Mouse (Mus musculus) hindbrain, postnatal 0 days (tissue): ENCODE measurements around the gene Col9a1. TPM values are rescaled to one million over a fixed set of nuclear protein-coding genes. Genes with fewer than 3 reads are reported as not detected.

ENCODE experiments used
- ATAC-seq: fragments of 200-750 bp; cut with Nextera tagmentation; 2 replicates; pipeline ENCODE4 v1.8.0; 2017; ENCODE audit warnings: mild to moderate bottlenecking, moderate TSS enrichment, moderate library complexity
- DNase-seq: peaks from one replicate; pipeline ENCODE4 v3.0.0-alpha.2; 2015; ENCODE audit warnings: low spot score
- H3K27ac ChIP-seq: fragments of 300-500 bp; sonication (generic); 2 replicates; pipeline ENCODE4 v1.5.1; 2014; ENCODE audit warnings: mild to moderate bottlenecking
- H3K27me3 ChIP-seq: fragments of 300-500 bp; sonication (generic); 2 replicates; pipeline ENCODE4 v1.6.1; 2014; ENCODE audit warnings: low read length, mixed read lengths; ENCODE audit not compliant: insufficient read depth
- H3K36me3 ChIP-seq: fragments of 300-500 bp; sonication (generic); 2 replicates; pipeline ENCODE4 v1.6.1; 2014; ENCODE audit warnings: low read length, mixed read lengths; ENCODE audit not compliant: insufficient read depth
- H3K4me1 ChIP-seq: fragments of 300-500 bp; sonication (generic); 2 replicates; pipeline ENCODE4 v1.6.1; 2014; ENCODE audit warnings: antibody characterized with exemption, low read length, mixed read lengths; ENCODE audit not compliant: insufficient read depth
- H3K4me2 ChIP-seq: fragments of 300-500 bp; sonication (generic); 2 replicates; pipeline ENCODE4 v1.6.1; 2014; ENCODE audit warnings: low read depth, mild to moderate bottlenecking, low read length, moderate library complexity, mixed read lengths
- H3K4me3 ChIP-seq: fragments of 300-500 bp; sonication (generic); 2 replicates; pipeline ENCODE4 v1.5.1; 2014; ENCODE audit warnings: low read length
- H3K9ac ChIP-seq: fragments of 300-500 bp; sonication (generic); replicated peaks from 2 replicates; pipeline ENCODE4 v1.6.1; 2014; ENCODE audit warnings: mild to moderate bottlenecking, low read length, moderate library complexity, mixed read lengths
- H3K9me3 ChIP-seq: fragments of 300-500 bp; sonication (generic); 2 replicates; pipeline ENCODE4 v1.6.1; 2016; ENCODE audit warnings: low read length, mixed read lengths
- CTCF ChIP-seq: IDR thresholded peaks from 2 replicates; pipeline ENCODE4 v1.5.1; 2016; ENCODE audit warnings: antibody characterized with exemption, control low read depth, low read depth
- WGBS: fragments of 180-500 bp; shearing (Covaris S2); extraction: QIAGEN DNeasy Blood & Tissue Kit; methylation state at CpG from one replicate; pipeline ENCODE4 v1.1.7; 2014; 5-methylcytosine and 5-hydroxymethylcytosine counted together
- polyA plus RNA-seq: library from polyadenylated mRNA; unstranded; fragments of >200 nt; fragmentation: Nextera tagmentation; extraction: Ambion mirVana; gene quantifications from 2 replicates; pipeline ENCODE4 v1.2.1, GENCODE M21; 2015
- total RNA-seq: library from RNA; depleted of rRNA; stranded (reverse); fragments of >200 nt; gene quantifications from 2 replicates; pipeline ENCODE4 v1.2.3, GENCODE M21; 2014

Col9a1 gene
- total and polyA plus RNA-seq, 2 experiments from 2014 or later, result 3.0 to 3.7 TPM

GRCm38 (mm10) chr1:24184981-24185380 lies 7.6 kb downstream of the Col9a1 start:
- 54% methylated on average over 11 of the region's 11 CpGs for WGBS
- H3K27me3 ChIP-seq, result no peaks in the 10 kb centered on the region
- H3K27ac ChIP-seq, result no peak overlapping the region
- H3K9me3 ChIP-seq, result no peaks in the 10 kb centered on the region
- TF ChIP-seq CTCF, result no peak
- no peaks in the 10 kb centered on the region for H3K4me1 ChIP-seq
- H3K4me3 ChIP-seq, result no peak overlapping the region
- no peak overlapping the region for H3K4me2 ChIP-seq
- ATAC-seq, result no peak
- H3K9ac ChIP-seq, result no peak overlapping the region
- no peak for DNase-seq
- H3K36me3 ChIP-seq, result no peaks in the 10 kb centered on the region

GRCm38 (mm10) chr1:24186964-24187363 lies 9.6 kb downstream of the Col9a1 start:
- H3K4me3 ChIP-seq, result no peak overlapping the region

GRCm38 (mm10) chr1:24191668-24192067 lies 14.3 kb downstream of the Col9a1 start:
- Histone ChIP-seq H3K4me1 (no peaks in the 10 kb centered on the region), H3K4me3 (no peak overlapping the region), H3K9ac (no peak overlapping the region), H3K27me3 (no peaks in the 10 kb centered on the region), H3K9me3 (no peaks in the 10 kb centered on the region), H3K36me3 (no peaks in the 10 kb centered on the region), H3K27ac (no peak overlapping the region), H3K4me2 (no peak overlapping the region)
- TF ChIP-seq CTCF, result no peak
- ATAC-seq (no peak), DNase-seq (no peak)
- WGBS, result 68% methylated on average over 4 of the region's 4 CpGs

More at GRCm38 (mm10) chr1:24186964-24187363, 9.6 kb downstream of the Col9a1 start:
- Histone ChIP-seq H3K36me3 (no peaks in the 10 kb centered on the region), H3K4me2 (no peak overlapping the region), H3K9me3 (no peaks in the 10 kb centered on the region), H3K9ac (no peak overlapping the region), H3K27ac (no peak overlapping the region), H3K4me1 (no peaks in the 10 kb centered on the region), H3K27me3 (no peaks in the 10 kb centered on the region)
- DNase-seq, result peak; percentile 51
- ATAC-seq, result no peak
- TF ChIP-seq CTCF, result no peak
- 64% methylated on average over 11 of the region's 11 CpGs for WGBS

GRCm38 (mm10) chr1:24194111-24194510 lies 16.7 kb downstream of the Col9a1 start:
- no peak for TF ChIP-seq CTCF
- H3K4me3 ChIP-seq, result no peak overlapping the region
- WGBS, result 43% methylated on average over 4 of the region's 4 CpGs
- DNase-seq, result no peak
- H3K4me2 ChIP-seq, result no peak overlapping the region
- no peaks in the 10 kb centered on the region for H3K36me3 ChIP-seq
- H3K27me3 ChIP-seq, result no peaks in the 10 kb centered on the region
- no peaks in the 10 kb centered on the region for H3K9me3 ChIP-seq
- H3K27ac ChIP-seq, result no peak overlapping the region
- no peaks in the 10 kb centered on the region for H3K4me1 ChIP-seq
- no peak overlapping the region for H3K9ac ChIP-seq
- ATAC-seq, result no peak

- Histone ChIP-seq H3K27me3 (no peaks in the 10 kb centered on the region), H3K9ac (no peak overlapping the region), H3K9me3 (no peaks in the 10 kb centered on the region), H3K4me3 (no peak overlapping the region), H3K4me2 (no peak overlapping the region), H3K27ac (no peak overlapping the region), H3K4me1 (no peaks in the 10 kb centered on the region), H3K36me3 (no peaks in the 10 kb centered on the region)
- DNase-seq, result no peak
- 50% methylated on average over 12 of the region's 12 CpGs for WGBS
- no peak for ATAC-seq
- no peak for TF ChIP-seq CTCF
Measured at GRCm38 (mm10) chr1:24195070-24195840, 17.8 kb downstream of the Col9a1 start.

GRCm38 (mm10) chr1:24195951-24196517 lies 18.6 kb downstream of the Col9a1 start:
- no peak for DNase-seq
- peak; percentile 38; the same call in 1 of the 2 replicates for ATAC-seq
- H3K27ac ChIP-seq, result no peak overlapping the region

More at GRCm38 (mm10) chr1:24195951-24196517, 18.6 kb downstream of the Col9a1 start:
- no peak overlapping the region for H3K9ac ChIP-seq
- no peak overlapping the region for H3K4me2 ChIP-seq
- no peaks in the 10 kb centered on the region for H3K4me1 ChIP-seq
- no peaks in the 10 kb centered on the region for H3K36me3 ChIP-seq
- no peaks in the 10 kb centered on the region for H3K9me3 ChIP-seq
- no peaks in the 10 kb centered on the region for H3K27me3 ChIP-seq
- no peak overlapping the region for H3K4me3 ChIP-seq
- no peak for TF ChIP-seq CTCF
- 42% methylated on average over 3 of the region's 3 CpGs for WGBS
